Mouse (Mus musculus) thymus, postnatal 0 days (tissue): ENCODE results near the gene Htra3. TPM values are rescaled to one million over a fixed set of nuclear protein-coding genes. Genes with fewer than 3 reads are reported as not detected.

Experiments used
- DNase-seq: peaks from one replicate; pipeline ENCODE4 v3.0.0-alpha.2; 2015; ENCODE audit warnings: low spot score
- polyA plus RNA-seq: library from polyadenylated mRNA; unstranded; fragments of >200 nt; fragmentation: Nextera tagmentation; extraction: Ambion mirVana; gene quantifications from 2 replicates; pipeline ENCODE4 v1.2.1, GENCODE M21; 2015

The Htra3 gene
- 8.9 and 10.4 TPM in 2 replicates for polyA plus RNA-seq

GRCm38 (mm10) chr5:35679256-35680155 is at the start of gene Htra3:
Gene Htra3 (minus strand): TSS chr5:35679782.
- DNase-seq = no peak

GRCm38 (mm10) chr5:35728957-35729460 is 49.4 kb upstream of the Htra3 start:
- DNase-seq = peak; percentile 38

GRCm38 (mm10) chr5:35728344-35728956 is 48.9 kb upstream of the Htra3 start:
- DNase-seq = no peak

GRCm38 (mm10) chr5:35727447-35727846 is 47.9 kb upstream of the Htra3 start:
- no peak for DNase-seq

GRCm38 (mm10) chr5:35725840-35726239 is 46.3 kb upstream of the Htra3 start:
- DNase-seq = no peak

GRCm38 (mm10) chr5:35723900-35724299 is 44.3 kb upstream of the Htra3 start:
- no peak for DNase-seq

- no peak for DNase-seq
These were observed 43.1 kb upstream of the Htra3 start for GRCm38 (mm10) chr5:35722654-35723053.

- DNase-seq = no peak
These were observed 42.4 kb upstream of the Htra3 start for GRCm38 (mm10) chr5:35721933-35722332.

GRCm38 (mm10) chr5:35719880-35720279 is 40.3 kb upstream of the Htra3 start:
- no peak for DNase-seq

GRCm38 (mm10) chr5:35719343-35719742 is 39.8 kb upstream of the Htra3 start:
- no peak for DNase-seq

GRCm38 (mm10) chr5:35718817-35719216 is 39.2 kb upstream of the Htra3 start:
- DNase-seq = no peak

- peak; percentile 14 for DNase-seq
These were observed 38.4 kb upstream of the Htra3 start for GRCm38 (mm10) chr5:35717946-35718345.

- no peak for DNase-seq
These were observed 37.9 kb upstream of the Htra3 start for GRCm38 (mm10) chr5:35717455-35717854.

- DNase-seq = peak; percentile 79
These were observed 34.2 kb upstream of the Htra3 start for GRCm38 (mm10) chr5:35713649-35714354.

- no peak for DNase-seq
These were observed 32.9 kb upstream of the Htra3 start for GRCm38 (mm10) chr5:35712517-35712916.

- no peak for DNase-seq
These were observed 31.3 kb upstream of the Htra3 start for GRCm38 (mm10) chr5:35710931-35711330.

GRCm38 (mm10) chr5:35710481-35710880 is 30.9 kb upstream of the Htra3 start:
- DNase-seq = no peak

- no peak for DNase-seq
These were observed 25.8 kb upstream of the Htra3 start for GRCm38 (mm10) chr5:35705411-35705810.

- DNase-seq = no peak
These were observed 24.2 kb upstream of the Htra3 start for GRCm38 (mm10) chr5:35703814-35704213.

- no peak for DNase-seq
These were observed 23.6 kb upstream of the Htra3 start for GRCm38 (mm10) chr5:35703183-35703582.

GRCm38 (mm10) chr5:35702582-35703140 is 23.1 kb upstream of the Htra3 start:
- no peak for DNase-seq
